Mouse (Mus musculus): ENCODE measurements at regions not wholly inside any gene's neighbourhood (a gene's known extent, or its start where the extent isn't known, plus 50 kb on each side); places are given as distances from the start of the nearest gene placed in this dataset.

DNA sequence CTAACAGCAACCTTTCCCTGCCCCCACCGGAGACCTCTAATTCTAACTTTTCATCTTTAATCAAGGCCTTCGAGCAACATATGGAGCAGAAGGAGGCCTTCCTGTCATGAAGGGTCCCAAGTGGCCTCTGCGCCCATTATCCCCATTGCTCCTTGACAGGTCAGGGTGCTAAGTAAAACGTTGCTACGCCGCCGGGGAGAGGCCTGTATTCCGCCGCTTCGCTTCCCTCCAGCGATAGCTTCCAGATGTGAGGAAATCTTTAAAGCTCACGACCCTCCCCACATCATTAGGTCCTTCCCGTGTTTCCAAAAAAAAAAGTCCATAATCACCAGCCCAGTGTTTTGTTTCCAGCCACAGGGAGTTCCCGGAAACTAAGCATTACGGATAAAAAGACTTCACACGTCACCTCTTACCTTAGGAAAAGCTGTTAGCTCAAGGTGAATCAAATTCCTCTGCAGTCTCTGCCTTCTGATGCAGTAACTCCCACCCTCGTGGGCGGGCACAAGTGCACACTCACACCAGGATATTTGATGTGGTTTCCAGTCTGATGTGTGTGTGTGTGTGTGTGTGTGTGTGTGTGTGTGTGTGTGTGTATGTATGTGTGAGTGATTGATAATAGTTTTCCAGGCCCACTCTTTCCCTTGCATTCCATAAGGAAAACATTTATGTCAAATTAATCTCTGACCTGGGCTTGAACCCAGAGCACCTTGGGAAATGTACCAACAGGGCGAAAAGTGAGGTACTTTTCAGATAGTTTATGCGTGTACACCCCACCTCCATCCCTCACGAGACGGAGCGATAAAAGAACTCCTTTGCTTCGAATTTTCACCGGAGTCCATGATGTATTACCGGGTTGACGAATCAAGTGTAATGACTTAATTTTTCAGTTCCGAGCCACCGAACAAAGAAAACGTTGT lies 107.5 kb downstream of the Gm45692 start:
- no peak for ATAC-seq (ENCODE audit: insufficient read depth, low FRiP score, low read depth)
- Histone ChIP-seq H3K4me1 (no peaks in the 10 kb centered on the region), H3K36me3 (no peaks in the 10 kb centered on the region), H3K9ac (no peak overlapping the region), H3K27ac (no peak overlapping the region), H3K27me3 (replicated peaks) (no peaks in the 10 kb centered on the region), H3K9me3 (no peaks in the 10 kb centered on the region), H3K4me3 (replicated peaks) (no peak overlapping the region), H3K4me2 (no peak overlapping the region)
- 35% methylated on average over 30 of the region's 30 CpGs for WGBS

DNA sequence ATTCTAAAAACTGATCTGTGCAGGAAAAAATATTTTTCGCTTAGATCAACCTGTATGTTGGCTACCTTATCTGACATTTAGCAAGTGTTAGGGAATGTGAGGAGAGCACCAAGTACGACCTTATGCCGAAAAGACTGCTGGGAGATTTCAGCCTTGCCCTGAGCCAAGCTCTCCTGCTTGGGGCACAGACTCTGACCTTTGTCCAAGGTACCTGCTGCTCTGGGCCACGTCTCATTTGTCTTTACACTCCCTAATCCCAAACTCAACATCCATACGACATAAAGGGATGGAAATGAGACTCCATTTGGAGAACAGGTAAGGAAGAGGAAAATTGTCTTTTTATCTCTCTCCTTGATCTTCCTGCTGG lies 108.2 kb downstream of the Gm45692 start:
- WGBS, result 44% methylated on average over 5 of the region's 5 CpGs
- Histone ChIP-seq H3K9me3 (no peaks in the 10 kb centered on the region), H3K36me3 (no peaks in the 10 kb centered on the region), H3K4me2 (no peak overlapping the region), H3K27me3 (replicated peaks) (no peaks in the 10 kb centered on the region), H3K9ac (no peak overlapping the region), H3K27ac (no peak overlapping the region), H3K4me1 (no peaks in the 10 kb centered on the region), H3K4me3 (replicated peaks) (no peak overlapping the region)
- no peak for ATAC-seq (ENCODE audit: insufficient read depth, low FRiP score, low read depth)

DNA sequence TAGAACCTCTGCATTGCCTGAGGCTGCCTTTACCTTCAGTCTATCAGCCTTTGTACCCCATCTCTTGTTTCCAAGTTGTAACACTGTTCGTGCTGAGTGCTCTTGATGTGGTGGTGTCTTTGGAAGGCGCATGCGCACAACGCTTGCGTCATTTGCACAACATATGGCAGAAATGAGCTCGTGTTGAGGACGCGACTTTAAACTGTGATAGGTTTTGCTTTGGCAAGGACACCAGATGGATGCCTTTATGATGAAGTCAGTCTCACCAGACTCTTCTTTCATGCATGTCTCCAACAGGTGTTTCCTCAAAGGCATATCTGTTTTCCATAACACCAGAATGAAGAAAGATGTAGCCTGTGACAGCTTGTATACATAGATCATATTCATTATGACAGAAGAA lies 110.2 kb downstream of the Gm45692 start:
- WGBS, result 73% methylated on average over 8 of the region's 8 CpGs
- Histone ChIP-seq H3K4me2 (no peak overlapping the region), H3K9me3 (no peaks in the 10 kb centered on the region), H3K4me1 (no peaks in the 10 kb centered on the region), H3K9ac (no peak overlapping the region), H3K27me3 (replicated peaks) (no peaks in the 10 kb centered on the region), H3K4me3 (replicated peaks) (no peak overlapping the region), H3K36me3 (no peaks in the 10 kb centered on the region), H3K27ac (no peak overlapping the region)
- ATAC-seq (ENCODE audit: insufficient read depth, low FRiP score, low read depth), result no peak

DNA sequence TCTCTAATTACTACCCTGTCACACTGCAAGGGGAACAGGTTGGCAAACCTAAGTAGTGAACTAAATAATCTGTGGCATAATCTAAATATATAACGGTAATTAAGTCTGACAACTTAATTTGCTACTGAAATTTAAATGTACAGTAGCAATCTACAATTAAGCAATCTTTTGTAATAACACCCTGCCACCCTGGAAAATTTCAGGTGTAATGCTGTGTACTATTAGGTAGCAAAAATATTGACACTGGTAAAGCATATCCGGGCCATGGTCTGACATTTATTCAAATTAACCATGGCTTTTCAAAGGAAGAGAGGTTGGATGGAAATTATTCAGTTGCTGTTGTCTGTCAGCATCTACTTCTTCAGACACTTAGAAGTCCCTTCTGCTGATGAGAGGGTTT lies 119.7 kb downstream of the Gm45692 start:
- ATAC-seq (ENCODE audit: insufficient read depth, low FRiP score, low read depth), result no peak
- 89% methylated on average over 2 of the region's 2 CpGs for WGBS

DNA sequence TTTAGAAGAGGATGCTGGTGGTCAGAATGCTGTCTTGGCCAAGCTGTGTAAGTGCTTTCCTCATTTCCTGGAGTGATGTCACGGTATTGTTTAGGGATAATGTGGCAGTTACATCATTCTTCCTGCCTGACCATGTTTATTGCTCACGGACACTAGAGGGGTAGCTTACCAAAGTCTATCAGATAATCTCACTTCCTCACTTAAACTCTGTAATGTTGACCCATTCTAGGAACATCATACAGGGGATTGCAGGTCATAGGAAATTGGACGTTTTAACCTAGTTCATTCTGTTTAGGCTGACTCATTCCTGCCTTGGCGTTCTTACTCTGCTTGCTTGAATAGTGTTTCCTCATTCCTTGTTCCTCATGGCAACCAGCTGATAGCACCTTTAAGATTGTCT lies 120.3 kb downstream of the Gm45692 start:
- H3K27me3 ChIP-seq (replicated peaks), result no peaks in the 10 kb centered on the region
- no peaks in the 10 kb centered on the region for H3K4me1 ChIP-seq
- H3K9ac ChIP-seq, result no peak overlapping the region
- H3K9me3 ChIP-seq, result no peaks in the 10 kb centered on the region
- no peak overlapping the region for H3K4me3 ChIP-seq (replicated peaks)
- no peak overlapping the region for H3K27ac ChIP-seq
- H3K4me2 ChIP-seq, result no peak overlapping the region
- WGBS, result 33% methylated on average over 4 of the region's 4 CpGs
- ATAC-seq (ENCODE audit: insufficient read depth, low FRiP score, low read depth), result no peak
- no peaks in the 10 kb centered on the region for H3K36me3 ChIP-seq

More for the DNA sequence above, 119.7 kb downstream of the Gm45692 start:
- H3K27ac ChIP-seq, result no peak overlapping the region
- H3K36me3 ChIP-seq, result no peaks in the 10 kb centered on the region
- no peaks in the 10 kb centered on the region for H3K4me1 ChIP-seq
- H3K9me3 ChIP-seq, result no peaks in the 10 kb centered on the region
- no peak overlapping the region for H3K9ac ChIP-seq
- no peak overlapping the region for H3K4me3 ChIP-seq (replicated peaks)
- no peak overlapping the region for H3K4me2 ChIP-seq
- H3K27me3 ChIP-seq (replicated peaks), result no peaks in the 10 kb centered on the region

DNA sequence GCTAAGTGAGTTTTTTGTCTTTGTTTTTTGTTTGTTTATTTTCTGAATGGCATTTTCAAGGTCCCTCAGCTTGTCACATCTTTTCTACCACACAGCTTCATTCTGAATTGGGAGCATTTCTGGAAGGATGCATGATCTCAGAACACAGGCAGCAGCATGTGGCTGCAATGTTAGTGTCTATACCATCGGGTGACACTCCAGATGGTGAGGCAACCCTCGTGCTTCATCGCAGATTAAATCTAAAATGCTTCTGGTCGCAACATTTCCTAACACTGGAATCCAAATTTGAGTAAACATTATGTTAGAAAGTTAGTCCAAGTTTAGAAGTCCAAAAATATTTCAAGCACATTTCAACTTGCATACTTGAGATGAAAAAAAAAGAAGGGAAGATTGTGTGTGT lies 124.4 kb downstream of the Gm45692 start:
- Histone ChIP-seq H3K4me1 (no peaks in the 10 kb centered on the region), H3K27me3 (replicated peaks) (no peaks in the 10 kb centered on the region), H3K4me3 (replicated peaks) (no peak overlapping the region), H3K9ac (no peak overlapping the region), H3K36me3 (no peaks in the 10 kb centered on the region), H3K9me3 (no peaks in the 10 kb centered on the region), H3K4me2 (no peak overlapping the region), H3K27ac (no peak overlapping the region)
- WGBS, result 53% methylated on average over 4 of the region's 4 CpGs
- ATAC-seq (ENCODE audit: insufficient read depth, low FRiP score, low read depth), result no peak

DNA sequence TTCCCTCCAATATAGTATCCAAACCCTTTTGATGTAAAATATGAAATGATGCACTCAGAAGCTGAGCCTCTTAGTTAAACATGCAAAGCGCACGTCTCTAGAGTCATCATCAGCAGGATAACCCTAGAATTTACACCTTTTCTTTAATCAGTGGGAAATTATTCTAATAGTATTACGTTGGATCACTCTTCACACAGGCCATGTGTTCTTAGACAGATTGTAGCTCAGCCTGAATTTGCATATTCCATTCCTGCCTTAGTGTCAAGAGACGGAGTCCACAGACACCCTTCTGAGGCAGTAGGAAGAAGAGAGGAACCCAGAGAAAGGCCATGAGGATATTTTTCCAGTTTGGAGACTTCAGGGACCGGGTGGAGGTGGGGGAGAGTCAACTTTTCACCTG lies 125.0 kb downstream of the Gm45692 start:
- Histone ChIP-seq H3K4me2 (no peak overlapping the region), H3K36me3 (no peaks in the 10 kb centered on the region), H3K27ac (no peak overlapping the region), H3K27me3 (replicated peaks) (no peaks in the 10 kb centered on the region), H3K9ac (no peak overlapping the region), H3K4me1 (no peaks in the 10 kb centered on the region), H3K4me3 (replicated peaks) (no peak overlapping the region), H3K9me3 (no peaks in the 10 kb centered on the region)
- no peak for ATAC-seq (ENCODE audit: insufficient read depth, low FRiP score, low read depth)
- WGBS, result 73% methylated on average over 5 of the region's 5 CpGs

DNA sequence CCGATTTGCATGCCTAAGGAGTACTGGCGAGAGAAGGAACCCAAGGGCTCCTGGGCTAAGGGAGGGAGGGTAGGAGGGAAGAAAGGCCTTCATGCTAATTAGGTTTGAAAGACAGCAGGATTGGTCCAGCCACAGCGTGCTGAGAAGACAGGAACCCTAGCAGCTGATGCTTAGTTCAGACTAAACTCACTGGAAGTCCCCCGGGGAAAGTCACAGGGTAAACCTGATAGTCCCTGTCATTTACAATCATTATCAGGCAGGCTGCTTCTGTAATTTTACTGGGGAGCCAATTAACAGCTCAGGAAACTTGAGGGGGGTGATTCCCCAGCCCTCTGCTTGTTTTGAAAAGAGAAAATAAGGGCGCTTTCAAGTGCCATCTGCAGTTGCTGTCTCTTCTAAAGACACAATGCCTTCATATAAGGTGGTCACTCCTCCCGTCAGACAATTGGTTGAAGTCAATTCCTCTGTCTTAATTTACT lies 135.9 kb downstream of the Gm45692 start:
- Histone ChIP-seq H3K4me1 (no peaks in the 10 kb centered on the region), H3K36me3 (no peaks in the 10 kb centered on the region), H3K9me3 (no peaks in the 10 kb centered on the region; the same call in 1 of the 2 replicates), H3K4me2 (no peak overlapping the region), H3K27ac (no peak overlapping the region), H3K9ac (no peak overlapping the region), H3K27me3 (replicated peaks) (no peaks in the 10 kb centered on the region), H3K4me3 (replicated peaks) (no peak overlapping the region)
- no peak for ATAC-seq (ENCODE audit: insufficient read depth, low FRiP score, low read depth)
- 36% methylated on average over 6 of the region's 6 CpGs for WGBS

DNA sequence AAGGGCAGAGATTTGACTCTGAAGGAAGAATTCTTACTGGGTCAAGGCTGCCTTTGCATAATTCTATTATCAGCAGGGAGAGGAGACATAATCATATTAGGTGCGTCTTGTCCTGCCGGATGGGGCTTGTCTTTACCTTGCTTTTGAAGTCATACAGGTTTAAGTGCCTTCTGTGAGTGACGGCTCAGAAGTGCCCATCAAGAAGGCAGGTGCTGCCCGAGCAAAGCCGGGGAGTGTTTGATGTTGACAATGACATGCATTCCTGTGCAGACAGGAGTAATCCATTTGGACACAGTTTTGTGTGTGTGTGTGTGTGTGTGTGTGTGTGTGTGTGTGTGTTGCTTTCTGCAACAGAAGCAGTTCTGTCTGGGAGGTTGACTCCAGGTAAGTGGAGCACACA lies 141.0 kb downstream of the Gm45692 start:
- WGBS, result 50% methylated on average over 5 of the region's 5 CpGs
- no peak overlapping the region for H3K9ac ChIP-seq
- no peak overlapping the region for H3K4me2 ChIP-seq
- no peaks in the 10 kb centered on the region for H3K36me3 ChIP-seq
- no peaks in the 10 kb centered on the region for H3K27me3 ChIP-seq (replicated peaks)
- H3K27ac ChIP-seq, result no peak overlapping the region
- no peak for ATAC-seq (ENCODE audit: insufficient read depth, low FRiP score, low read depth)
- no peaks in the 10 kb centered on the region for H3K9me3 ChIP-seq
- H3K4me3 ChIP-seq (replicated peaks), result no peak overlapping the region
- no peaks in the 10 kb centered on the region for H3K4me1 ChIP-seq

DNA sequence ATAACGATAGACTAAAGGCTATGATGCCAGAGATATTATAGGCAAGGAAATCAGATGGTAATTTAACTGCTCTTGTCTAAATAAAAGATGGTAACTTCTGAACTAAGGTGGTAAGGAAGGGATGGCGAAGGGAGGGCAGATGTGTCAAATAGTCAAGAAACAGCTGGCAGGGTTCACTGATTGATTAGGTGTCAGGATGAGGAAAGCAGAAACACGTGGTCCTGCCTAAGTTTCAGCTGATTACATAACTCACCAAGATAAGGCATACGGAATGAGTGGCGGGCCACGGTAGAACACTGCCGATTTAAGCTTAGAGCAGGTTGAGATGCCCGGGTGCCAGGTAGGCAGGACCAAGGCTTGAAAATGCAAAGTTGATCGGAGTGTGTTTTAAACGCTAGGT lies 143.2 kb downstream of the Gm45692 start:
- no peak overlapping the region for H3K27ac ChIP-seq
- no peak overlapping the region for H3K9ac ChIP-seq
- no peaks in the 10 kb centered on the region for H3K4me1 ChIP-seq
- ATAC-seq (ENCODE audit: insufficient read depth, low FRiP score, low read depth), result no peak
- H3K4me2 ChIP-seq, result no peak overlapping the region
- no peaks in the 10 kb centered on the region for H3K36me3 ChIP-seq
- 67% methylated on average over 10 of the region's 10 CpGs for WGBS
- H3K9me3 ChIP-seq, result no peaks in the 10 kb centered on the region
- no peaks in the 10 kb centered on the region for H3K27me3 ChIP-seq (replicated peaks)
- no peak overlapping the region for H3K4me3 ChIP-seq (replicated peaks)

DNA sequence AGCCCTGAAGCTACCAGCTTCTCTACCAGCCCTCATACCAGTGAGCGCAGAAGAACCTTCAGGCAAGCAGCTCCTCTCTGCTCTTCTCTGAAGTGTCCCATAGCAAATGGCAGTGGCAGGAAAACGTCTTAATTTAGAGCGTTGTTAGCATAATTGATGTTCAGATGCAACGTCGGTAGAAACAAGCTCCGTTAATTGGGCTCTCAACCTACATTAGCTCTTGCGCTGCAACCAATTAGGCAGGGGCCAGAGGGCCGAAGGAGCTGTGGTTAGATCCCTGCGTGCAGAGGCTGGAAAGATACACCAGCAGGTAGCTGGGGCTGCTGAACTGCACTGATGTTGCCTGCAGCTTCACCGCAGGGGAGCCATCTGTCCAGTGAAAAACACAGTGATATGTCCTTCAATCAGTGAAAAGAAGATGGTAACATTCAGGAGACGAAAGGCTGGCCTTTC lies 145.6 kb downstream of the Gm45692 start:
- Histone ChIP-seq H3K9ac (no peak overlapping the region), H3K27ac (no peak overlapping the region), H3K4me3 (replicated peaks) (no peak overlapping the region), H3K27me3 (replicated peaks) (no peaks in the 10 kb centered on the region), H3K4me1 (no peaks in the 10 kb centered on the region), H3K4me2 (no peak overlapping the region), H3K36me3 (no peaks in the 10 kb centered on the region), H3K9me3 (no peaks in the 10 kb centered on the region)
- WGBS, result 68% methylated on average over 11 of the region's 11 CpGs
- no peak for ATAC-seq (ENCODE audit: insufficient read depth, low FRiP score, low read depth)

DNA sequence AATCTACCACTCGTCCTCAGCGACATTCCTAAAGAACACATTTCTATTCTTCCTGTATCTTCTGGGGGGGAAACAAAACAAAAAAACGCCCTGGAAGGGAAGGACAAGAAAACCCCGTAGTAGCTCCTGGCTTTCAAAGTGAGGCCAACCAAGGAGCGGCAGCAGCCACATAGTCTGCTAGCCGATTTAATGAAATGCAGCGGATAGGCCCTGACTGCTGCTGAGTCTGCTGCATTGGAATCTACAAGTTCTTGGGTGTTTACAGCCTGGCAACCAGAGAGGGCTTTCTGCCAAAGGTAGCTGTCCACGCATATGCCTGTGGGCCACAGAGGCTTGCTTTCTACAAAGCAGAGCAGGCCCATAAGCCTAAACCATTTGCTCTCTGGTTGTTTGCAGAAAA lies 146.0 kb downstream of the Gm45692 start:
- WGBS, result 56% methylated on average over 8 of the region's 8 CpGs
- no peak for ATAC-seq (ENCODE audit: insufficient read depth, low FRiP score, low read depth)
- no peaks in the 10 kb centered on the region for H3K4me1 ChIP-seq
- no peaks in the 10 kb centered on the region for H3K9me3 ChIP-seq
- H3K27ac ChIP-seq, result no peak overlapping the region
- H3K9ac ChIP-seq, result no peak overlapping the region
- no peaks in the 10 kb centered on the region for H3K36me3 ChIP-seq
- no peak overlapping the region for H3K4me2 ChIP-seq
- no peaks in the 10 kb centered on the region for H3K27me3 ChIP-seq (replicated peaks)
- H3K4me3 ChIP-seq (replicated peaks), result no peak overlapping the region

All from stomach, embryonic 15.5 days (tissue).